Mouse (Mus musculus) layer of hippocampus, adult 2 months (tissue): ENCODE results near the gene Atp13a2. TPM values are rescaled to one million over a fixed set of nuclear protein-coding genes. Genes with fewer than 3 reads are reported as not detected.

Experiments used
- DNase-seq, 2 experiments: peaks; one replicate each; pipeline ENCODE4 v3.0.0; 2022; ENCODE audit warnings: low spot score in 2 of 2
- H3K27ac ChIP-seq: fragments of 200-600 bp; 2 replicates; pipeline ENCODE4 v1.8.1; 2022
- H3K4me3 ChIP-seq: fragments of 200-600 bp; 2 replicates; pipeline ENCODE4 v1.8.1; 2022; ENCODE audit warnings: mild to moderate bottlenecking
- CTCF ChIP-seq: fragments of 200-600 bp; conservative IDR thresholded peaks from 2 replicates; pipeline ENCODE4 v1.8.1; 2022; ENCODE audit warnings: antibody characterized with exemption, mild to moderate bottlenecking, moderate library complexity
- total RNA-seq, 2 experiments: library from RNA; stranded (reverse); gene quantifications; 2 replicates each; pipeline ENCODE4 v1.2.3; 2021

Gene Atp13a2
- total RNA-seq, 2 experiments from 2014 or later = 155 to 162 TPM

DNA sequence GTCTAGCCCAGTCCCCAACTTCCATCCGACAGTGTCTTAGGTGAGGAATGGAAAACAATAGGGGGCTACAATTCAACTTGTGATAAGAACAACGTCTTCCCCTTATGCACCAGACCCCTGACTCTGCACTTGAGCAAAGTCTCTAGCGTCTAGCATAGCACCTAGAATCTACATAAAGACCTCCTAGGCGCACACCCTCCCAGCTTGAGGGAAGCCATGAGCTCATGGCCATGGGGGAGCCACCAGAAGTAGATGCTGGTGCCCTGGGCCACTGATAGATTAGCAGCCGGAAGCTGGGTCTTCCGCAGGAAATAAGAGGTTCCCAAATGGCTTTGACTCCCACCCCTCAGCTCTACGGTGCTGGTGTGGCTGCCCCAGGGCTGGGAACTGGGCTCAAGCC is 803 bp downstream of the Atp13a2 start:
- peak overlapping the region; percentile 94 for H3K4me3 ChIP-seq
- TF ChIP-seq CTCF = no peak
- DNase-seq = no peak
- peak overlapping the region; percentile 95; the same call in 1 of the 2 replicates for H3K27ac ChIP-seq

DNA sequence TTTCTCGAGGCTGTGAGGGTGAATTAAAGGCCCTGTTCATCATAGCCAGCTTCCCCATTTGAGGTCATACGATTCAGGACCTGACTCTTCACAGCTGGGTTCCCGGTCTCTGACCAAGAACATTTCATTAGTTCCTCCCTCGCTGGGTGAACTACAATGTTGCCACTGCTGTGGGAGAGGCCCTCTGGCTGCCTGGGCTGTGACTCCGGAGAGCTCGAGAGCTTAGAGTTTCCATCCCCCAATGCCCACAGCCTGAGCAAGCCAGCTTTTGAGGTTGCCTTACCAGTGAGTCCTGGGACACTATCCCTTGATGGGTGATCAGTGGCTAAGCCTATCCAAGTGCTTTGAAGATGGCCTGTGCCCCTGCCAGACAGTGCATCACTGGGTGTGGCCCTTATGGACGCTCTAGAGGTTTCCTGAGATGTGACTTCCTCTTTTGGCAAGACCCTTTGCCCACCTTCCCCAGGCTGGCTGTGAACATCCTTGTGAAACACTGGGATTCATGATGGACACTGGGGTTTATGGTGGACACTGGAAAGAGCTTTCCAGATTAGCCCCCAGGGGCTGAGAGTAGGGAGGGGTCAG is 2.1 kb downstream of the Atp13a2 start:
- no peak for DNase-seq
- Histone ChIP-seq H3K4me3 (no peak overlapping the region; the same call in 1 of the 2 replicates), H3K27ac (no peak overlapping the region)

GRCm38 (mm10) chr4:140989447-140989846 is 2.8 kb downstream of the Atp13a2 start:
- no peak for DNase-seq
- Histone ChIP-seq H3K27ac (no peak overlapping the region), H3K4me3 (no peak overlapping the region)
- no peak for TF ChIP-seq CTCF

More for the DNA sequence above, 2.1 kb downstream of the Atp13a2 start:
- no peak for TF ChIP-seq CTCF

- Histone ChIP-seq H3K4me3 (no peak overlapping the region), H3K27ac (no peak overlapping the region)
- TF ChIP-seq CTCF = peak; percentile 48
- no peak for DNase-seq
These were observed 5.5 kb downstream of the Atp13a2 start for GRCm38 (mm10) chr4:140992215-140992614.

DNA sequence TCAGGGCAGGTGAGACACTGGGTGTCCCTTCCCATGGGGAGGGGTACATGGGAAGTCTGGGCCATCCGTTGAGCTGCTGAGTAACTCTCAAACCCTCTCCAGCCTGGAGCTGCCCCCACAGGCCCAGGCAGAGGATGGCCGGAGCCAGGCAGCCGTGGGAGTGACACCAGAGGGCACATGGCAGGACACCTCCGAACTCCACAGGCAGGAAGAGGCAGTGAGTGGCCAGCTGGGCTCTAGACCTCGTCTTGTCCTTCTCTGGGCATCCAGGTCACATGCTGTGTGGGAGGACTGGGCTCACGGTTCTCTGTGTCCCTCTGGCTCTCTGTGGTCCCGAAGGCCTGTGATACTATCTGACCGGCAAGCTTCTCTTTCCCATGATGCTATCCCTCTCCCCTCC is 7.2 kb downstream of the Atp13a2 start:
- Histone ChIP-seq H3K4me3 (no peak overlapping the region), H3K27ac (no peak overlapping the region)
- TF ChIP-seq CTCF = no peak
- no peak for DNase-seq

GRCm38 (mm10) chr4:140995811-140996210 is 9.1 kb downstream of the Atp13a2 start:
- H3K27ac ChIP-seq = no peak overlapping the region
- no peak overlapping the region for H3K4me3 ChIP-seq
- TF ChIP-seq CTCF = no peak
- DNase-seq = no peak

DNA sequence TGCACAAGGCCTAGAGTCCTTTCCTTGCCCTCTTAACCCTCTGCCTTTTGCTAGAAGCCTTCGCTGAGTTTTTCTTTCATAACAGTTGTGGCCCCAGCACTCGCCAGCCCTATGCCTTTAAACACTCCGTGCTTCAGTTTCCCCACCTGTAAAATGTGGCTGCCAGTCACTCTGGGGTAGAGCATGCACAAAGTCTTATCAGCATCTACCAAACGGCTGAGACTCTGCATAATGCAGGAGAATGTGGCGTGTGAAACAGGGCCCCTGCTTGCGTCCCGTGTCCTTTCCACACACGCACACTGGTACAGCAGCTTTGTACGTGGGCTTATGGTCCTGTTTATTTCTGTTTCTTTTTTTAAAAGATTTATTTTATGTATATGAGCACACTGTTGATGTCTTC is 10.1 kb downstream of the Atp13a2 start:
- TF ChIP-seq CTCF = no peak

GRCm38 (mm10) chr4:141005983-141006382 is 19.3 kb downstream of the Atp13a2 start:
- peak; percentile 79 for TF ChIP-seq CTCF
- DNase-seq = no peak
- Histone ChIP-seq H3K4me3 (no peak overlapping the region), H3K27ac (no peak overlapping the region)

More for the DNA sequence above, 10.1 kb downstream of the Atp13a2 start:
- Histone ChIP-seq H3K4me3 (no peak overlapping the region), H3K27ac (no peak overlapping the region)
- DNase-seq = no peak

- DNase-seq = no peak
- no peak overlapping the region for H3K27ac ChIP-seq
- H3K4me3 ChIP-seq = no peak overlapping the region
- 0 out of 2 replicates have a peak, but pooled peaks have one; percentile 10 for TF ChIP-seq CTCF
These were observed 21.4 kb downstream of the Atp13a2 start for GRCm38 (mm10) chr4:141008028-141008427.

DNA sequence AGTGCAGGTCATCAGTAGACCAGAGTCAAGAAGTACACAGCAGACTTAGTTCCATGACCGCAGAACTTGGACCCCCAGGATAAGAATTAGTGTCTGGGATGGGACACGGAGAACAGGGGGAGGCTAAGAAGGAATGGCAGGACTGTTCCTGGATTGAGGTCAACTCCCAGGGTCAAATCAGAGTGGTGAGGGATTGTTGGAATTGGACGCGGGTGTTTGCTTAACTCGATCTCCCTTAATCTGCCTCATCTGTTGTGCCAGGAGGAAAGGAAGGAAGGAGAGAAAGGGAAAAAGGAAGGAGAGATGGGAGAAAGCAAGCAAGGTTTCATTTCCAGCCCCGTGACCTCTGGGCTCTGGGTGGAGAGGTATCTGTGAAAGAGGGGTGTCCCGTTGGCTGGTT is 23.4 kb downstream of the Atp13a2 start, which contains the start of gene Mfap2:
Gene Mfap2, plus strand, starts transcription at position 301 of the 400 bp plus-strand sequence.
- peak within 1 kb of the TSS; percentile 61 for H3K4me3 ChIP-seq
- H3K27ac ChIP-seq = peak within 1 kb of the TSS; percentile 78
- DNase-seq = no peak
- TF ChIP-seq CTCF = no peak

GRCm38 (mm10) chr4:141010526-141010925 is 23.9 kb downstream of the Atp13a2 start:
- peak overlapping the region; percentile 61 for H3K4me3 ChIP-seq
- H3K27ac ChIP-seq = peak overlapping the region; percentile 78
- no peak for DNase-seq
- no peak for TF ChIP-seq CTCF

GRCm38 (mm10) chr4:141010941-141011429 is 24.3 kb downstream of the Atp13a2 start:
- no peak for DNase-seq
- Histone ChIP-seq H3K27ac (peak overlapping the region; percentile 78), H3K4me3 (peak overlapping the region; percentile 61)
- TF ChIP-seq CTCF = no peak

DNA sequence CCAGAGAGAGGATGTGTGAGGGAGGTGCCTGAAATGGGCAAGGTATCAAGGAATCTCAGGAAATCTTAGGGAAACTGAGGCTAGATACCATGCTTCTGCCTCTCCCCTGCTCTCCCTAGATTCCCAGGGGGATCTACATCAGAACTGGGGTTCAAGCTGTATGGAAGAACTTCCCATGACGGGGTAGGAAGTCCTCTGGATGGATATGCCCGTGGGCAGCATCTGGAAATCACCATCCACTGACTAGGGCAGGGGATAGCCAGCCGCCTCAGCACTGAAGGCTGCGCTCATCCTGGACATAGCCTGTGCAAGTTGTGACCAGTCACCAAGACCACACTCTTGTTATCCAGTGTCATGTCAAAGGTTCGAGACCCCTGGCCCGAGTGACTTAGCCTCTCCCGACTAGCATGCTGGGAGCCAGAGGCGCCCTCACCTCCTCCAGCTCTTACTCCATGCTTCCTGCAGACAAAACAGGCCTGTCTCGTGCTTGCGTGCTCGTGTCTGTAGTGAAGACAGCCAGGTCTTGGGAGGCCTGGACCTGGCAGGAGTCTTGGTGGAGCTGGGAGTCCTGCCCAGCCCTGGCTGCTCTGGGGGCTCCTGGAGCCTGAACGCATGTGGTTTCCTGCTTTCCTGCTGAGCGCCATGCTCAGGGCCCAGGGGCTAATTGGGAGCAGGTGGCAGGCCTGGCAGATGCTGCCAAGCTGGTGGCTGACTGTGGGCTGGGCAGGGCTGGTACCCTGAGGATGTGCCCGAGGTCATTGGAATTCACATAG is 25.1 kb downstream of the Atp13a2 start:
- no peak for DNase-seq
- no peak for TF ChIP-seq CTCF
- peak overlapping the region; percentile 61; the same call in 1 of the 2 replicates for H3K4me3 ChIP-seq
- peak overlapping the region; percentile 78 for H3K27ac ChIP-seq
